Mouse (Mus musculus) neural tube, embryonic 12.5 days (tissue): ENCODE results near the gene Ccdc88a. TPM values are rescaled to one million over a fixed set of nuclear protein-coding genes. Genes with fewer than 3 reads are reported as not detected.

Experiments
- ATAC-seq: fragments of 200-750 bp; cut with Nextera tagmentation; 2 replicates; pipeline ENCODE4 v1.8.0; 2017; ENCODE audit warnings: low read depth, mild to moderate bottlenecking, moderate TSS enrichment, moderate library complexity; ENCODE audit not compliant: low FRiP score
- H3K27ac ChIP-seq: fragments of 300-500 bp; sonication (generic); 2 replicates; pipeline ENCODE4 v1.5.1; 2016
- H3K27me3 ChIP-seq: fragments of 300-500 bp; sonication (generic); replicated peaks from 2 replicates; pipeline ENCODE4 v1.6.1; 2016; ENCODE audit warnings: mild to moderate bottlenecking
- H3K36me3 ChIP-seq: fragments of 300-500 bp; sonication (generic); 2 replicates; pipeline ENCODE4 v1.6.1; 2016; ENCODE audit warnings: mild to moderate bottlenecking
- H3K4me1 ChIP-seq: fragments of 300-500 bp; sonication (generic); 2 replicates; pipeline ENCODE4 v1.6.1; 2016
- H3K4me2 ChIP-seq: fragments of 300-500 bp; sonication (generic); replicated peaks from 2 replicates; pipeline ENCODE4 v1.6.1; 2016; ENCODE audit warnings: mild to moderate bottlenecking
- H3K4me3 ChIP-seq: fragments of 300-500 bp; sonication (generic); 2 replicates; pipeline ENCODE4 v1.5.1; 2016
- H3K9ac ChIP-seq: fragments of 300-500 bp; sonication (generic); 2 replicates; pipeline ENCODE4 v1.6.1; 2016; ENCODE audit warnings: mild to moderate bottlenecking
- H3K9me3 ChIP-seq: fragments of 300-500 bp; sonication (generic); 2 replicates; pipeline ENCODE4 v1.6.1; 2016; ENCODE audit warnings: mild to moderate bottlenecking
- WGBS: fragments of 180-500 bp; shearing (Covaris S2); methylation state at CpG from one replicate; pipeline ENCODE4 v1.1.7; 2016; 5-methylcytosine and 5-hydroxymethylcytosine counted together
- polyA plus RNA-seq: library from polyadenylated mRNA; unstranded; fragments of >200 nt; fragmentation: Nextera tagmentation; extraction: Ambion mirVana; gene quantifications from 2 replicates; pipeline ENCODE4 v1.2.1, GENCODE M21; 2016

The Ccdc88a gene
- polyA plus RNA-seq, 1 experiment from 2014 or later, result 76.8 TPM

- Histone ChIP-seq H3K4me3 (no peak overlapping the region), H3K4me1 (no peaks in the 10 kb centered on the region), H3K36me3 (peaks cover 30% of the 10 kb centered on the region), H3K9me3 (no peaks in the 10 kb centered on the region), H3K9ac (no peak overlapping the region), H3K27ac (no peak overlapping the region), H3K4me2 (no peak overlapping the region), H3K27me3 (no peaks in the 10 kb centered on the region)
- no peak for ATAC-seq
- WGBS, result 83% methylated on average over 3 of the region's 3 CpGs
Measured at GRCm38 (mm10) chr11:29496962-29497361, 123.5 kb downstream of the Ccdc88a start.

- Histone ChIP-seq H3K9me3 (no peaks in the 10 kb centered on the region), H3K27ac (no peak overlapping the region), H3K9ac (no peak overlapping the region), H3K4me2 (no peak overlapping the region), H3K27me3 (no peaks in the 10 kb centered on the region), H3K36me3 (peaks cover 26% of the 10 kb centered on the region), H3K4me1 (no peaks in the 10 kb centered on the region), H3K4me3 (no peak overlapping the region)
- ATAC-seq, result no peak
- WGBS, result 94% methylated on average over 10 of the region's 10 CpGs
Measured at GRCm38 (mm10) chr11:29503948-29504893, 130.8 kb downstream of the Ccdc88a start.

GRCm38 (mm10) chr11:29504899-29505625 lies 131.6 kb downstream of the Ccdc88a start:
- over 99% methylated on average over 2 of the region's 2 CpGs for WGBS
- Histone ChIP-seq H3K9ac (no peak overlapping the region), H3K4me2 (no peak overlapping the region), H3K36me3 (peaks cover 21% of the 10 kb centered on the region), H3K9me3 (no peaks in the 10 kb centered on the region), H3K4me1 (no peaks in the 10 kb centered on the region), H3K27ac (no peak overlapping the region), H3K27me3 (no peaks in the 10 kb centered on the region), H3K4me3 (no peak overlapping the region)
- ATAC-seq, result no peak

GRCm38 (mm10) chr11:29509421-29509820 lies 136.0 kb downstream of the Ccdc88a start:
- WGBS, result 100% methylated on average over 1 of the region's 1 CpGs
- no peaks in the 10 kb centered on the region for H3K4me1 ChIP-seq
- no peak overlapping the region for H3K27ac ChIP-seq
- H3K4me2 ChIP-seq, result no peak overlapping the region
- H3K36me3 ChIP-seq, result peaks cover 10% of the 10 kb centered on the region
- no peaks in the 10 kb centered on the region for H3K27me3 ChIP-seq
- H3K4me3 ChIP-seq, result no peak overlapping the region
- no peaks in the 10 kb centered on the region for H3K9me3 ChIP-seq
- no peak overlapping the region for H3K9ac ChIP-seq
- ATAC-seq, result no peak

GRCm38 (mm10) chr11:29512818-29513535 lies 139.5 kb downstream of the Ccdc88a start:
- no peaks in the 10 kb centered on the region for H3K4me1 ChIP-seq
- H3K27ac ChIP-seq, result no peak overlapping the region
- H3K9ac ChIP-seq, result no peak overlapping the region
- ATAC-seq, result no peak
- H3K4me2 ChIP-seq, result no peak overlapping the region
- H3K4me3 ChIP-seq, result no peak overlapping the region
- no peaks in the 10 kb centered on the region for H3K9me3 ChIP-seq
- no peaks in the 10 kb centered on the region for H3K27me3 ChIP-seq
- peaks cover 8% of the 10 kb centered on the region; the same call in 1 of the 2 replicates for H3K36me3 ChIP-seq
- WGBS, result 95% methylated on average over 4 of the region's 4 CpGs

GRCm38 (mm10) chr11:29514325-29514681 lies 140.8 kb downstream of the Ccdc88a start:
- WGBS, result 25% methylated on average over 10 of the region's 10 CpGs

GRCm38 (mm10) chr11:29514682-29515412 lies 141.4 kb downstream of the Ccdc88a start, which contains the start of gene Prorsd1:
TSS of gene Prorsd1 (minus strand) at chr11:29515033.
- Histone ChIP-seq H3K36me3 (peaks cover 8% of the 10 kb centered on the region; the same call in 1 of the 2 replicates), H3K27me3 (no peaks in the 10 kb centered on the region), H3K4me3 (peak within 1 kb of the TSS; percentile 48), H3K4me2 (peak within 1 kb of the TSS; percentile 69), H3K27ac (no peak within 1 kb of the TSS), H3K9me3 (no peaks in the 10 kb centered on the region), H3K9ac (peak within 1 kb of the TSS; percentile 56), H3K4me1 (no peaks in the 10 kb centered on the region)
- ATAC-seq, result peak; percentile 99
- WGBS, result 4% methylated on average over 40 of the region's 40 CpGs

More at GRCm38 (mm10) chr11:29514325-29514681, 140.8 kb downstream of the Ccdc88a start:
- Histone ChIP-seq H3K4me2 (peak overlapping the region; percentile 69), H3K9ac (peak overlapping the region; percentile 56), H3K4me3 (peak overlapping the region; percentile 48), H3K4me1 (no peaks in the 10 kb centered on the region), H3K9me3 (no peaks in the 10 kb centered on the region), H3K27me3 (no peaks in the 10 kb centered on the region), H3K27ac (no peak overlapping the region), H3K36me3 (peaks cover 8% of the 10 kb centered on the region; the same call in 1 of the 2 replicates)
- no peak for ATAC-seq

- Histone ChIP-seq H3K4me1 (peaks cover 4% of the 10 kb centered on the region; the same call in 1 of the 2 replicates), H3K9ac (peak within 1 kb of the TSS; percentile 75), H3K9me3 (no peaks in the 10 kb centered on the region), H3K4me2 (peak within 1 kb of the TSS; percentile 65), H3K27ac (peak within 1 kb of the TSS; percentile 38; the same call in 1 of the 2 replicates), H3K4me3 (peak within 1 kb of the TSS; percentile 72), H3K27me3 (no peaks in the 10 kb centered on the region), H3K36me3 (peaks cover 7% of the 10 kb centered on the region)
- ATAC-seq, result peak; percentile 98
- WGBS, result 4% methylated on average over 47 of the region's 47 CpGs
Measured at GRCm38 (mm10) chr11:29525988-29526794, 152.7 kb downstream of the Ccdc88a start, which contains the start of gene Mtif2. TSS of gene Mtif2 (plus strand) at chr11:29526408.

- Histone ChIP-seq H3K9me3 (no peaks in the 10 kb centered on the region), H3K27me3 (no peaks in the 10 kb centered on the region), H3K27ac (no peak overlapping the region), H3K4me2 (no peak overlapping the region), H3K36me3 (peaks cover 48% of the 10 kb centered on the region), H3K4me3 (no peak overlapping the region), H3K9ac (no peak overlapping the region), H3K4me1 (no peaks in the 10 kb centered on the region)
- no peak for ATAC-seq
- 93% methylated on average over 1 of the region's 1 CpGs for WGBS
Measured at GRCm38 (mm10) chr11:29538201-29538600, 164.7 kb downstream of the Ccdc88a start.

- no peak overlapping the region for H3K9ac ChIP-seq
- H3K4me1 ChIP-seq, result peaks cover 14% of the 10 kb centered on the region
- H3K4me2 ChIP-seq, result no peak overlapping the region
- H3K27me3 ChIP-seq, result no peaks in the 10 kb centered on the region
- no peak overlapping the region for H3K27ac ChIP-seq
- WGBS, result 88% methylated on average over 3 of the region's 3 CpGs
- H3K36me3 ChIP-seq, result peaks cover 46% of the 10 kb centered on the region
- no peak overlapping the region for H3K4me3 ChIP-seq
- no peaks in the 10 kb centered on the region for H3K9me3 ChIP-seq
- ATAC-seq, result no peak
Measured at GRCm38 (mm10) chr11:29544225-29544945, 170.9 kb downstream of the Ccdc88a start.
